Mouse (Mus musculus): ENCODE results near the gene Ppp1r3g. TPM values are rescaled to one million over a fixed set of nuclear protein-coding genes. Genes with fewer than 3 reads are reported as not detected.
"Not testable (repeated sequence)": the region's sequence is repeated elsewhere in the genome, so short reads cannot be mapped to it uniquely, and the experiment has no call there.

Gene Ppp1r3g
- under 1 TPM; 0.19 to 0.43 (median 0.29) TPM for total RNA-seq (2022)

GRCm38 (mm10) chr13:35958539-35958938 lies at the start of gene Ppp1r3g:
Gene Ppp1r3g, plus strand, starts transcription at chr13:35958839.
- DNase-seq, result no peak

DNA sequence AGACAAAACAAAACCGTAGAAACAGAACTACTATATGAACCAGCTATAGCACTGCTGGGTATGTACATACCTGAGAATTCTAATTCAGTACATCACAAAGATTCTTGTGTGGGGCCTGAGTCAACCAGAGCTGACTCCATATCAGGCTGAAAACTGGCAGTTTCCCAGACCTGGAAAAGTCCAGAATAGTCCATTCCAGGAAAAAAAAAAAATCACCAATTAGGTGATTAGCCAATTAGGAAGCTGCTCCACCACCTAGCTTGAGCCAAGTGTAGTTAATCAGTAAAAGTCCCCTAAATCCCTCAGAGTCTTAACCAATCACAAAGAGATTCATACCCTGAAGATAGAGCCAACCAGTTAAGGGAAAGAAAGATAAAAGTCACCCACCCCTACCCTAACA lies 47.2 kb upstream of the Ppp1r3g start:
- no peak for DNase-seq

DNA sequence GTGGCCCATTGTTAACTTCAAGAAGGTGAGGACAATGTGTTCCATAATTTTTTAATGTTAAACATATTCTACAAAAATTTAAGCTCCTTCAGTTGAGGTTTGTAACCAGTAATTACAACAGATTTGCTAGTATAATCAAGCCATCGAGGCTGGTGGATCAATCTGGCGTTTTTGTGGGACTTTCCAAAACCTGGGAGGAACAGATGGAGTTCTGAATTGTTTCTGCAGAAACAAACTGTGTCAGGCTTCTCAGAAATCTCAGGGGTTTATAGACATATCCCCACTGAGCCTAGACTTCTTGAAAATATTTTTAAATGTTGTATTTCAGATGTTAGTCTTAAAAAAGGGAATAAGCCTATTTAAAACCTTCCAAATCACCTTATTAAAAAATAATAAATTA lies 20.6 kb upstream of the Ppp1r3g start:
- no peak for DNase-seq

DNA sequence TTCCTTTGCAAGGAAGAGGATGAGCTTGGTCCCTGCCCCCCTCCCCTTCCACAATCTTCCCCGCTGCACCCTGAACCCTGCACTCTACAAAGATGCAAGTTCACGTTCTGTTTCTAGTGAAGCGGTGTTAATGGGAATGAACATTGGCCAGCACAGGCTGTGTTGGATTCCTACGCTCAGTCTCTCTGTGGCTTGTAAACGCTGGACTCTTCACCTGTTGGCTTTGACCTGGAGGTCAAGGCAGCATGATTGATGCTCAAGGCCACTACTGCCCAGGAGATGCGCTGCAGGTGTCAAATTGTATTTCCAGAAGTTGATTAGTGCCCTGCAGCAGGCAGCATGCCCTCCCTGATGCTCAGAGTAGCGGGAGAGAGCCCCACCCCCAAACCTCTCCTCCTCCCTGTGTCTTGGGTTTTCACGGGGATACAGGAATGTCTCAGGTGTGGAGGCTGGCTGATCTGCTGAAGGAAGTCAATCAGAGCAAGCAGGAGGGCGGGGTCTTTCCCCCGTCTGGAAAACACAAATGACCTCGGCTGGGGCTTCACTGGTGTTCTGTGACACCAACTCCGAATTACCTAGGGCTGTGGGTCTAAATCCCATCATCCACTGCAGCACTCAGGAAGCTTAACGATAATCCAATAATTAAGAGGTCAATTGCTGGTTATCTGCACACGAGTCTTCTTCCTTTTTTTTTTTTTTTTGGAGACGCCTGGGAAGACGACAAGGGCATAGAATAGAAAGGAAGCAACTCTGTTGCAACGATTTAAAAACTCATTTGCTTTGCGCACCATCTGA lies 18.6 kb upstream of the Ppp1r3g start:
- DNase-seq, result no peak

DNA sequence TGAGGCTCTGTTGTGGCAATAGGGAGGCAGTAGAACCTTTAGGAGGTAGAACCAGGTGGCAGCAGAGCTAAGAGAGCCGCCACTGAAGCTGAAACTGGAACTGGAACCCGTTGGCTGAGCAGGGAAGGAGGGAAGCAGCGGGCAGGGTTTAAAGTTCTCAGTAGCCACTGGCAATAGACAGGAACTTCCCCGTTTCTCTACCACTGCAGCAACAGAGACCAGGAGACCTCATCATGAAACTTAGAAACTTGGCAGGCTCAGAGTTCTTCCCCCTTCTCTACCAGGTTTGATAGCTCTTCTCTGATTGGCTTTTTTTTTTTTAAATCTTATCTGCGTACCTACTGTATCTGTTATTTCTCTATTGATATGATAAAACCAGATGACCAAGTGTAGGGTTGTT lies 17.7 kb upstream of the Ppp1r3g start:
- no peak for DNase-seq

GRCm38 (mm10) chr13:35946659-35947353 lies 11.8 kb upstream of the Ppp1r3g start:
- DNase-seq, result no peak

DNA sequence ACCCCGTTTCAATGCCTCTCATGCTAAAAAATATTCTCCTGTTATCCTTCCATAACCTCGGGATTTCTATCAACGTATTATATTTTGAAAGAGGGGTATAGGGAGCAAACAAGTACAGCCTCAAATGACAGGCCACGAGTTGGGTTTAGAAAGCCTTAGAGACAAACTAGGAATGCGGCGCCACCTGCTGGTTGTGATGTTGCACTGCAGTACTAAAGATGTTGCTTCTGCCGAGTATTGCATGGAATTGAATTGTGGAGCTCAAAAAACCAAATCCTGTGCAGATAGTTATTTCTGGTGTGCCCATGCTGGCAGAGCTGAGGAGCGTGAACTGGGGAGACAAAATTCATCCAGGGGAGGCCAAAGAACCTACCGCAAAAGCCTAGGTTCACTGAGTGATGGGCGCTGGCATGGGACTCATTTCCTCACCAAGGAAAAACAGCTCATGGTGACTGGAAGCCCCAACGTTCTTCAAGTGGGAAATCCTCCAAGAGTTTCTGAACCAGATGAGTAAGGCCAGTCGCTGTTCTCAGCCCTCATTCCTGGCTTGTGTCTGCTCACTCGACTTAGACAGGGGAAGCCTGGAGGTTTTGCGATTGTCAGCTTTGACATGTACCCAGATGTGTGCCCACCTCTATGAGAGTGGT lies 11.2 kb upstream of the Ppp1r3g start:
- DNase-seq, result peak; percentile 40

DNA sequence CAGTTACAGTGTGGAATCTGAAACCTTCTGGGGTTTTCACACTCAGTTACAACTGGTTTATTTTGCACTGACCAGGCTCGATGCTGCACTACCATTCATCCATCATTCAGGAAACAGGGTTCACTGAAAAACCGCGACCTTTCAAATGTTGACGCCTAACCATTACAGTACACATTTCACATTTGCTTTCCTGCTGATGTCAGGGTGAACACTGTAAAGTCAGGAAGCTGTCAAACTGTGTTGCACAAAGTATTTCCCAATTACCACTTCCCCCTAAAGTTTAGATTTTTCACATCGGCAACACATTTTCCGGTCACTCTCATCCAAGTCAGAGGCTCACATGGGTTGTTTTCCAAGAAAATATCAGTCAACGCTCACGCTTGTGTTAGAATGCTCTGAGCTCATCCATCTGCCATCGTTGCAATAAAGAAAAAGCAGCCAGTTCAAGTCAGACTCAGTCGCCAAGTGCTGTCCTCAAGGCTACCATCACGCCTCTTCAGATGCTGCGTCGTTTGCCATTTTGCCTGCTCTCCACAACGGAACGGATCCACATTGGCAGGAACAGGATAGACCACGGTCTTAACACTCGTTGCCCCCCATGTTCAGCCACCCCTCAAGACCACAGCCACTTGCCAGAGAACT lies 8.7 kb upstream of the Ppp1r3g start:
- DNase-seq, result no peak

DNA sequence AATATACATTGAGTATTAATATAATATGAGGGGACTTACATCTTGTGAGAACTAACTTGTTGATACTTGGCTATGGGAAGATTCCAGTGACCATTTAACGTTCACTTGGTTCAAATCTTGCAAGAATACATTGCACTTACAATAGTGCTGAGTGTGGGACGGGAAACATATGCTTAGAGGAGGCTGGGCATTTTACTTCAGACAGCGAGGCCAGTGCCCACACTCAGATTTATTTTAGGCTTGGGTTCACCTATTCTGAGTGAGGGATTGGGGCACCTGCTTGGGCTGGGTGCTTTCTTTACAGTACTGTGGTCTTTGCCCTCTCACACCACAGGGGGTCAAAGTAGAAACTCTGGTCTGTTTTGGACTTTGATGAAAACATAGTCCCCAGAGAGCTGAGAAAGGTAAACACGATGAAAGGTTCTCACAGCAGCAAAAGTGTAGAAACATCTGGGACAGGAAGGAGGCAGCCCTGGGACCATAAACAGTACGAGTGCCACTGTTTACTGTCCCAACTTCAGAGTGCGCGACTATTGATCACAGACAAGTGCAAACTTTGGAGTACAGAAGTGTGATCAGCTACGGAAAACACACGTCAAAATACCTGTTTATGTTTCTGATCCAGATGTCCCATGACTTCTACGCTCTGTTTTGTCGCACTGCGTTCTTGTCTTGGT lies 890 bp downstream of the Ppp1r3g start:
- no peak for DNase-seq

GRCm38 (mm10) chr13:35963583-35963982 lies 4.9 kb downstream of the Ppp1r3g start:
- no peak for DNase-seq

DNA sequence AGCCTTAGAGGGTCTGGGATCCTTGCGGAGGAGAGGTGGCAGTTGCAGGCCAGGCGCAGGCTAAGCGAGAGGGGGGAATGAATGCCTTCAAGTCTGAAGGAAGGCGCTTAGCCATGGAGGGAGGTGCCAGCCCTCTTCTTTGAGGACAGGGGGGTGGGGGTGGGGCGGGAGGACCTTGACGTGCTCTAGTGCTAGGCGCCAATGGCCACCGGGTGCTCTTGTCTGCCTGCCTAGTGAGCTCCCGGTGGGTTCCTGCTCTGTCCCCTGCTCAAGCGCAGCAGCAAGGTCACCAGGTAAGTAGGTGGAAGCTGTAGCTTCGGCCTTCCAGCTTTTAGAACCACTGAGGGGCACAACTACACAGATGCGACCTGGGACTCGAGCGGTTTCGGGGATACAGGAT lies 9.1 kb downstream of the Ppp1r3g start:
- DNase-seq, result no peak

DNA sequence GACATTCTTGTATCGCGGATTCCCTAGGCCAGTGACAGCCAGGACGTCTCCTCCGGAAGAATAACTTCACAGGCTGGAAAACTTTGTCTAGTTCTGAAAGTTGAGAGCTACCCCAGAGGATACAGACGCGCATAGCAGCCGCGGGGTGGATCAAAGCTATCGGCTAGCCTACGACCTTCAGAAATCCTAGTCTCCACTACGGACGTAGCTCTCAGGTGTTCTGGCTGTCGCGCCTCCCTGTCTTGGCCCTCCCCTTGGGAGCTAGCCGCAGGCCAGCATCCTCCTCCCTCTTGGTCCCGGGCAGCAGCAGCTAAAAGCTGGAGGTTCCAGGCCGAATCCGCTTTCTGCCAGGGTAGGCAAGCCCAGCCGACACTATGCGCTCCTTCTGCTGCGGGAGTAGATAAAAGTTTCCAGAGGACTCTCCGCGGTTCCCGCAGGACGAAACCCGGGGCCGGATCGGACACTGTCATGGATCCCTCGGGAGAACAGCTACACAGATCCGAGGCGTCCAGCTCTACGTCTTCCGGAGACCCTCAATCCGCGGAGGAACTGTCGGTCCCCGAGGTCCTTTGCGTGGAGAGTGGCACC lies 9.6 kb downstream of the Ppp1r3g start:
- no peak for DNase-seq

DNA sequence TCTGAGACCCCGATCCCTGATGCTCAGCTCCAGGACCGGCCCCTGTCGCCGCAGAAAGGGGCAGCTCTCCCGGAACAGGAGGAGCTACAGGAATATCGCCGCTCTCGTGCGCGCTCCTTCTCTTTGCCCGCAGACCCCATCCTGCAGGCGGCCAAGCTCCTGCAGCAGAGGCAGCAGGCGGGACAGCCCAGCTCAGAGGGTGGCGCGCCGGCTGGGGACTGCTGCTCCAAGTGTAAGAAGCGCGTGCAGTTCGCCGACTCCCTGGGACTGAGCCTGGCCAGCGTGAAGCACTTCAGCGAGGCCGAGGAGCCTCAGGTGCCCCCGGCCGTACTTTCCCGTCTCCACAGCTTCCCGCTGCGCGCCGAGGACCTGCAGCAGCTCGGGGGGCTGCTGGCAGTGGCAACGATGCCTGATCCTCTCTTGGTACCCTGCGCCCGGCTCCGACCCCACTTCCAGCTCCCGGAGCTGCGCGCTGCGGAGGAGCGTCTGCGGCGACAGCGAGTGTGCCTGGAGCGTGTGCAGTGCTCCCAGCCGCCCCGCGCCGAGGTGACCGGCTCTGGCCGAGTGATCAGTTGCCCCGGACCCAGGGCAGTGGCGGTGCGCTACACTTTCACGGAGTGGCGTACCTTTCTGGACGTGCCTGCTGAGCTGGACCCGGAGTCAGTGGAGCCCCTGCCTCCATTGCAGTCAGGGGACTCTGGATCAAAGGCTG lies 10.2 kb downstream of the Ppp1r3g start:
- no peak for DNase-seq

- no peak for DNase-seq
Measured at GRCm38 (mm10) chr13:35969431-35969721, 10.7 kb downstream of the Ppp1r3g start.

- no peak for DNase-seq
Measured at GRCm38 (mm10) chr13:35969829-35970228, 11.2 kb downstream of the Ppp1r3g start.

DNA sequence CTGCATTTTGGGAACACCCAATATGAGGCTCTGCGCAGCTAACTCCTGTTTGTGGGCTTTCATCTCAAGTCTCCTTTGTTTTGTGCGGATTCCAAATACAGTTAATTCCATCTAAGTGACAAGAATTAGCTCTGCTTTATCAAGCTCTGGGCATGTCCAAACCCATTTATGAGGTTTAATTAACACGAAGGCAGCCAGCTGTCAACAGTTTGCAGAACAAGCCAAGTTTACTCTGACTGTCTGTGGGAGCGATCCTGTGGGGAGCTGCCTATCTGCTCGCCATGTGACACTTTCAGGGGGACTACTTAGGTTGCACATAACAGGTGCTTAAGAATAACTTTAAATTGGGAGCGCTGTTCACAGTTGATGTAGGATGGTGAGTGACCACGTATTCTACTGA lies 18.3 kb downstream of the Ppp1r3g start:
- DNase-seq, result no peak

- no peak for DNase-seq
Measured at GRCm38 (mm10) chr13:35980471-35980870, 21.8 kb downstream of the Ppp1r3g start.

- DNase-seq, result no peak
Measured at GRCm38 (mm10) chr13:35982985-35983384, 24.3 kb downstream of the Ppp1r3g start.

DNA sequence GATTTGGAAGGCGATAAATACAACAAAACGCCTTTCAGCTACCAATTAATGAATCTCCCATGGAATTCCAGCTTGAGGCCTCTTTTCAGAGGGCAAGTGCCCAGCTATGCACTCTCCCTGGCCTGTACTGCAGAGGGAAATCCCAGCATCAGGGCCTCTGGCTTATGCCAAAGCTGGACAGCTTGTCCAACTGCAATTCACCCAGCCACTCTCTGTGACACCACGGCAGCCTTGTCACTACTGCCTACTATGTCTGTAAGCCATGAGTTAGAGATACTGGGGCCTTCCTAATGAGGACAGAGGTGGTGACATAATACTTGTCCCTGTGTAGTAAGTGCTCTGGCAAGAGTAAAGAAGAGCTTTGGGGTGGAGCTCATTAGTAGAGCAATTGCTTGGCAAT lies 30.7 kb downstream of the Ppp1r3g start:
- DNase-seq, result no peak

DNA sequence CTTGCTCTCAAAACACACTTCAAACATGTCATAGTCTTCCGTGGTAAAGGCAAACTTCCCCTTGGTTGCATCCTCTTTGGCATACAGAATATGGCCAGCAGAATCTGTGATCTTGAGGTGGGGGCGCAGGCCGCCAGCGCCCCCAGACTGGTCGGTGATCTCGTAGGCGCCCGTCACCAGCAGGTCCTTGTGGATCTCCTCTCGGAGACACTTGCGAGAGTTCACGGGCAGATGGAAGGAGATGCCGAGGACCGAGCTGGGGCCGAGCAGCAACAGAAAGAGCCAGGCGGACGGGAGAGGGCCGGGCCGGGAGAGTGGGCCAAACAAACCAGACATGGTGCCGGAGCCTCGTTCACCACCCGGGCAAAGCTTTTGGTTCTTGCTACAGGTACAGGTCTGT lies 32.5 kb downstream of the Ppp1r3g start:
- not testable (repeated sequence) for DNase-seq

- peak; percentile 94 for DNase-seq
Measured at GRCm38 (mm10) chr13:35994067-35994466, 35.4 kb downstream of the Ppp1r3g start.

GRCm38 (mm10) chr13:35995231-35995630 lies 36.6 kb downstream of the Ppp1r3g start:
- no peak for DNase-seq

All from adrenal gland, adult 8-10 months (tissue).